Mouse (Mus musculus) bone marrow, adult 2 months (tissue): Measurements from ENCODE around the gene Slc6a6. TPM values are rescaled to one million over a fixed set of nuclear protein-coding genes. Genes with fewer than 3 reads are reported as not detected.

Experiments used
- H3K27ac ChIP-seq: fragments of 200-500 bp; 2 replicates; pipeline ENCODE4 v1.5.1; 2012; ENCODE audit warnings: low read depth, mild to moderate bottlenecking, control low read depth, inconsistent platforms, low read length; ENCODE audit not compliant: control insufficient read depth, poor library complexity, insufficient read depth
- H3K4me1 ChIP-seq: fragments of 200-500 bp; 2 replicates; pipeline ENCODE4 v1.6.1; 2011; ENCODE audit warnings: low read length; ENCODE audit not compliant: control insufficient read depth, insufficient read depth
- H3K4me3 ChIP-seq: fragments of 200-500 bp; replicated peaks from 2 replicates; pipeline ENCODE3; 2011; ENCODE audit warnings: mild to moderate bottlenecking, low read depth, low read length, control low read depth; ENCODE audit not compliant: control insufficient read depth
- CTCF ChIP-seq: fragments of 200-500 bp; IDR thresholded peaks from 2 replicates; pipeline ENCODE4 v1.5.1; 2011; ENCODE audit warnings: low read length, control low read depth; ENCODE audit not compliant: control insufficient read depth, insufficient read depth
- POLR2A ChIP-seq: fragments of 200-500 bp; IDR thresholded peaks from 2 replicates; pipeline ENCODE4 v1.6.1; 2011; ENCODE audit warnings: low read depth, mild to moderate bottlenecking, control low read depth, low read length, borderline replicate concordance; ENCODE audit not compliant: control insufficient read depth
- WGBS: fragments of 180-500 bp; shearing (Covaris S2); methylation state at CpG from one replicate; pipeline ENCODE4 v1.1.7; 2018; 5-methylcytosine and 5-hydroxymethylcytosine counted together
- polyA plus RNA-seq: library from polyadenylated mRNA; stranded (reverse); fragments of >200 nt; gene quantifications from 2 replicates; pipeline ENCODE4 v1.2.4, GENCODE M21; 2011; ENCODE audit warnings: low replicate concordance; ENCODE audit not compliant: missing spikeins, insufficient read depth, insufficient read length

The Slc6a6 gene
- polyA plus RNA-seq, 1 experiment = 36.3 TPM

GRCm38 (mm10) chr6:91745246-91745645 is 61.4 kb downstream of the Slc6a6 start:
- TF ChIP-seq CTCF (no peak), POLR2A (no peak)
- WGBS = 86% methylated on average over 3 of the region's 3 CpGs
- Histone ChIP-seq H3K27ac (no peak overlapping the region), H3K4me1 (no peaks in the 10 kb centered on the region), H3K4me3 (no peak overlapping the region)

DNA sequence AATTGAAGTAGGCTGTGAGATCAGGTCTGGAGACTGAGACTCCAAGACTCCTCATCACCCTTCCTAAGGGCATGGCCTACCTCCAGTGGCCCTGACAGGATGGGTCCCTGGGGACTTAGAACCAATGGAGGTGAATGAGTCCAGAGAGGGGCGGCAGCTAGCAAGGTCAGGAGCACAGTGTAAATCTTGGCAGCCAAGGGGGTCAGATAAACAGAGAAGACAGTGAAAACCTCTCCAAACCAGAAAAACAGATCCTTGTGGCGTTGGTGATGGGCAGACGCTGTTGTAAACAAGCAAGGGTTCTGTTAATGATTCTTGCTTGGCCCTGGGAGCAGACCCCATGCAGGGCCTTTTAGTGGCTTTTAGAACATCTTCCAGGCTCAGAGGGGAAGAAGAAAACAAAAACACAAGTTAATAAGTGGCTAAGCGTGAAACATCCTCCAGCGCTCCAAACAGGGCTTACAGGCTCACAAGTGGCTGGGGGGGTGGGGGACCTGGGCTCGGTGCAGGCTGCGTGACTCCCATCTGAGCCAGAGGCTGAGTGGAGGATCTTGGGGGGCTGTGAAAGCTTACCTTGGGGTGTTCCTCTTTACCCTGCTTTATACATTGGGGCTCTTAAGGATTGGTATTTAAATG is 62.2 kb downstream of the Slc6a6 start:
- TF ChIP-seq CTCF (no peak), POLR2A (no peak)
- Histone ChIP-seq H3K4me1 (no peaks in the 10 kb centered on the region), H3K4me3 (no peak overlapping the region), H3K27ac (no peak overlapping the region)
- 89% methylated on average over 7 of the region's 7 CpGs for WGBS

GRCm38 (mm10) chr6:91746776-91747175 is 62.9 kb downstream of the Slc6a6 start:
- TF ChIP-seq POLR2A (no peak), CTCF (no peak)
- Histone ChIP-seq H3K4me3 (no peak overlapping the region), H3K4me1 (no peaks in the 10 kb centered on the region), H3K27ac (no peak overlapping the region)
- 84% methylated on average over 5 of the region's 5 CpGs for WGBS

DNA sequence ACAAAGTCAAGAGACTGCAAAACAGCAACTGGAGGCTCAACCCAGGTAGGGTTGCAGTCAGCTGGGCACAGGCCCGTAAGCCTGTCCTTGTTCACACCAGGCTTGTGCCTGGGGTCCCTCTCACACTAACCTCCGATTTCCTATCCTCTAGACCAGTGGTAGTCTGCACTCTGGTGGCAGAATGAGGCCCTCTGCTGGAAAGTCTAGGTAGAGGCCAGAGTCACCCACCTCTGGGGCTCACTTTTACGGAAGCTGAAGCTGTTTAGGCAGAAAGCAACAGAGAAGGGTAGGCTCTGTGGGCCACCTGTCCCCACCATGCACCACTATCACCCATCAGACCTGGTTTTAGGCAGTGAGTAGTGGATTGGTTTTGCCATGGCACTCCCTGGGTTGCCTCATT is 67.1 kb downstream of the Slc6a6 start:
- no peak overlapping the region for H3K27ac ChIP-seq
- TF ChIP-seq POLR2A = no peak
- 0 out of 2 replicates have a peak, but pooled peaks have one; percentile 5 for TF ChIP-seq CTCF
- H3K4me1 ChIP-seq = no peaks in the 10 kb centered on the region
- WGBS = 80% methylated on average over 3 of the region's 3 CpGs
- H3K4me3 ChIP-seq = no peak overlapping the region

- Histone ChIP-seq H3K4me3 (no peak overlapping the region), H3K27ac (no peak overlapping the region), H3K4me1 (no peaks in the 10 kb centered on the region)
- TF ChIP-seq POLR2A (no peak), CTCF (no peak)
- WGBS = 76% methylated on average over 8 of the region's 8 CpGs
Observed at GRCm38 (mm10) chr6:91752884-91753283, 69.0 kb downstream of the Slc6a6 start.

GRCm38 (mm10) chr6:91754098-91754497 is 70.2 kb downstream of the Slc6a6 start:
- WGBS = 53% methylated on average over 6 of the region's 6 CpGs
- no peak for TF ChIP-seq CTCF
- TF ChIP-seq POLR2A = no peak
- no peaks in the 10 kb centered on the region for H3K4me1 ChIP-seq

GRCm38 (mm10) chr6:91754845-91755244 is 71.0 kb downstream of the Slc6a6 start:
- Histone ChIP-seq H3K4me3 (no peak overlapping the region), H3K4me1 (no peaks in the 10 kb centered on the region), H3K27ac (no peak overlapping the region)
- TF ChIP-seq POLR2A (no peak), CTCF (no peak)
- 88% methylated on average over 12 of the region's 12 CpGs for WGBS

More at GRCm38 (mm10) chr6:91754098-91754497, 70.2 kb downstream of the Slc6a6 start:
- H3K27ac ChIP-seq = no peak overlapping the region
- H3K4me3 ChIP-seq = no peak overlapping the region

- peaks cover 2% of the 10 kb centered on the region; the same call in 1 of the 2 replicates for H3K4me1 ChIP-seq
- WGBS = 63% methylated on average over 9 of the region's 9 CpGs
- no peak overlapping the region for H3K27ac ChIP-seq
- no peak overlapping the region for H3K4me3 ChIP-seq
- 0 out of 2 replicates have a peak, but pooled peaks have one; percentile 14 for TF ChIP-seq CTCF
- no peak for TF ChIP-seq POLR2A
Observed at GRCm38 (mm10) chr6:91762051-91762742, 78.3 kb downstream of the Slc6a6 start.
